Mouse (Mus musculus) CD4-positive, CD25-positive, alpha-beta regulatory T cell, adult 4 months (primary cell): ENCODE results near the gene Cttn. TPM values are rescaled to one million over a fixed set of nuclear protein-coding genes. Genes with fewer than 3 reads are reported as not detected.

Source experiments
- ATAC-seq: one replicate; pipeline ENCODE4 v1.8.0; 2017
- polyA plus RNA-seq, 2 experiments: library from polyadenylated mRNA; unstranded; fragments of 100-300 nt; shearing (Covaris generic); gene quantifications; one replicate each; pipeline ENCODE4 v1.2.1; 2017

Gene Cttn
- polyA plus RNA-seq, 2 experiments from 2014 or later, result 5.4 to 8.1 TPM

- no peak for ATAC-seq
Measured at GRCm38 (mm10) chr7:144448186-144448585, 22.6 kb downstream of the Cttn start.

DNA sequence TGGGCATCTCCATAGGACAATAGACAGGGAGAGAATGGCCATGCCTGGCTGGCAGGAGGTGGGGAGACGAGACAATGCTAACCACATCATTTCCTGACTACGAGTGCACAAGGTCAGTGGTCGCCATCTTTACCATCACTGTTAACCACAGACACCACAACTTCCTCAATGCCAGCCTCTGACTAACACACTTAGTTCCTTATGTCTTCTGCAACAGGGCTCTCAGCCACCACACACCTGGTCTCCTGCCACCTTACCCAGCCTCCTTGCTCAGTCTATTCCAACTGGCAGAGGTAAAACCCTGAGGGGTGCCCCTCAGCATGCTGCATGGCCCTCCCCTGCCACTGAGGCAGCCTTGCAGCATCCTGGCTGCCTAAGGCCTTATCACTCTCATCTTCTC is 23.7 kb downstream of the Cttn start:
- ATAC-seq, result peak; percentile 56

GRCm38 (mm10) chr7:144444788-144445187 is 26.0 kb downstream of the Cttn start:
- peak; percentile 95 for ATAC-seq

- ATAC-seq, result no peak
Measured at GRCm38 (mm10) chr7:144441976-144442375, 28.8 kb downstream of the Cttn start.

DNA sequence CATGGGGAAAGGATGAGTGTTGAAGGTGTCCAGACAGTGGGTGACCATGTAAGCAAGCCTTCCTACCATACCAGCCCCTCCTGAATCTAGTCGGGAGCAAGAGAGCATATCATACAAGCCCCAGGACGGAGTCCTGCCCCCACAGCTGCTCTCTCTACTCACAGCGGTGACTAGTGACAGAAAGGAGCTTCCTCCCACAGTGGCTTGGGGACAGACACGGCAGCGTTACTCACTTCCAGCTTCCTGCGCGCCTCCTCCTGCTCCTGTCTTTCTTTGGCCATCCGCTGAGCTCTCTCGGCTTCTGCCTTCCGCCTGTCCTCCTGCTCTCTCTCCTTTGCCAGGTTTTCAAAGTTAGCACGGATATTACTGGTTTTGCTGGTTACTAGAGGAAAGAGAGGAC is 29.3 kb downstream of the Cttn start:
- no peak for ATAC-seq

GRCm38 (mm10) chr7:144438811-144439210 is 32.0 kb downstream of the Cttn start:
- ATAC-seq, result no peak

DNA sequence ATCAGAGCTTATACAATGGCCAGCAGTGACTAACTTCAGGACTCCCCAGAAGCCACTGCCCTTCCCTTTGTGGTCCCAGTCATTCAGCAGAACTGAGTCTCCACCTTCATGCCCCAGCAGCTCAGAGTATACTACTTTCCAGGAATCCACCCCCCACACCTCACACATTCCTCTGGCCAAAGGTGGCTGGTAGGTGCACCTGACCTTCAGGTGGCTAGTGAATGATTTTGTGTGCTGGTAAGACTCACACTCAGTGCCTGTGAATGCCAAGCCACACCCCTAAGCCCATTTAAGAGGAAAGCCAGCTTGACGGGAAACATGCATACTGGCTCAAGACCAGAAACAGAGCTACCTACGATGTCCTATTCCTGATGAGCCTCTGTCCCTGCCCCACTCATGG is 37.9 kb downstream of the Cttn start:
- no peak for ATAC-seq

- no peak for ATAC-seq
Measured at GRCm38 (mm10) chr7:144427460-144427859, 43.3 kb downstream of the Cttn start.

- ATAC-seq, result no peak
Measured at GRCm38 (mm10) chr7:144426594-144426993, 44.2 kb downstream of the Cttn start.

DNA sequence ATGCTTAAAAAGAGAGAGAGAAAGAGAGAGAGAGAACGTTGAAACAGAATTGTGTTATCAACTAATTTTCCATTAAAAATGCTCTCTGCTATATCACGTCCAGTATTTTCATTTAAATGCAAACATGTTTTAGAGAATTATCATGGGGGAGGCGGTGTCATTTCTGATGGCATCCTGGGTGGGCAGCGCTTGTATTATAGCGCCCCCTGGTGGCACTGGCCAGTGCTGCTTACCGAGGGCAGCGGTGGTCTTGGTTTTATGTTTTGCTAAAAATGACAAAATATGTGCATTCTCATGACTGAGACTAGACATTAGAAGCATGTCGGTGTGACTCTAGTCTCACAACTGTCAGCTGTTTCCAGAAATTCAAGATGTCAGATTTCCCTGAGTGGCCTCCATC is 44.9 kb downstream of the Cttn start:
- no peak for ATAC-seq

DNA sequence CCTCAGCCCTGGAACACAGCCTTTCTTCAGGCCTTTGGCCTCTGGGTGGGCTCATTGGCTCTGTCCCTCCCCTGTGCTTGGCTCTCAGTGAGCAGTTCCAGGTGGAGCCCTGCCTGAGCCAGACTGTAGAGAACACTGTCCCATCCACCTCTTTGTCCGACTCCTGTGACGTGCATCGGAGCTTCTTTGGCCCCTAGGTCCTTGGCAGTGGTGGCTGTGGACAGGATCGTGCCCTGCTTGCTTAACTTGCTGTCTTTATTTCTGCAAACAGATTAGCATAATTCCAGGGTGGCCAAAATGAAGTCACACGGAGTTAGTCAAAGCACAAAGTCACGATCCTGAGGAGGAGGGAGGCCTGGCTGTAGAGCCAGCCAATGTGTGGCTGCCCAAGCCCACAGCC is 49.3 kb downstream of the Cttn start:
- ATAC-seq, result no peak

DNA sequence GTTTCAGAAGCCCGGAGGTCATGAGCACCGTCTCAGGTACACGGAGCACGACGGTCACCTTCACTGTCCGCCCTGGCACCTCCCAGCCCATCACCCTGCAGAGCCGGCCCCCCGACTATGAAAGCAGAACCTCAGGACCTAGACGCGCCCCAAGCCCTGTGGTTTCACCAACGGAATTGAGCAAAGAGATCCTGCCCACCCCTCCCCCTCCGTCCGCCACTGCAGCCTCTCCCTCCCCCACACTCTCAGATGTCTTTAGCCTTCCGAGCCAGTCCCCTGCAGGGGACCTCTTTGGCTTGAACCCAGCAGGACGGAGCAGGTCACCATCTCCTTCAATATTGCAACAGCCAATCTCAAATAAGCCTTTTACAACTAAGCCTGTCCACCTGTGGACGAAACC is 50.3 kb downstream of the Cttn start:
- ATAC-seq, result no peak

DNA sequence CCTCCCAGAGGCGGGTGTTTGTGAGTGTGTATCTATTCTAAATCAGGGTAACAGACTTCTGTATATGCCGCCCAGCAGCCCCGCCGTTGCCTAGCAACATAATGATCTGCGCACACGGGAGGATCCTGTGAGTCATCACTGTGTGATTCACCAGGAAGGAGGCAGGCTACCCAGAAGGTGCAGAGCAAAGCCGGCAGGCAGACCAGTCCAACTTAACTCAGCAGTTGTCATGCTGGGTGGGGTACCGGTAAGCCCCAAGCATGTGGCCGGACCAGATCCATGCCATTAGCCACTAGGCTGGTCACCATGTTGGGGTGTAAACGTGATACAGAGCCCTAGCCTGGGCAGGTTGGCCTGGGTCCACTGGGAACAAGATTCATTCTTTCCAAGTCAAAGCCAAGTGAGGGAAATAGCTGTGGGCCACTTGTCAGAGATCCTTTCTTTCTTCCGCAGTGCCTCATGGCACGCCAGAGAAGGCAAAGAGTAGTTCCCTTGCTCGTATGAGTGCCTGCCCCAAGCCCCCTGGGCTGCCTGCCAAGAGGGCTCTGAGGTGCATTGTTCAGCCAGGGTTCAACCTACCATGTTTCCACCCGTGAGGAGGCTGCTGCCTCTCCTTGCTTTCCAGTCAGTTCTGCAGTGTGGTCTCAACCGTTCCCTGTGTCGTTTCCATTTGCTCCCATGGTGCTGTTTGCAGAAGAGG is 53.0 kb downstream of the Cttn start:
- ATAC-seq, result peak; percentile 91

DNA sequence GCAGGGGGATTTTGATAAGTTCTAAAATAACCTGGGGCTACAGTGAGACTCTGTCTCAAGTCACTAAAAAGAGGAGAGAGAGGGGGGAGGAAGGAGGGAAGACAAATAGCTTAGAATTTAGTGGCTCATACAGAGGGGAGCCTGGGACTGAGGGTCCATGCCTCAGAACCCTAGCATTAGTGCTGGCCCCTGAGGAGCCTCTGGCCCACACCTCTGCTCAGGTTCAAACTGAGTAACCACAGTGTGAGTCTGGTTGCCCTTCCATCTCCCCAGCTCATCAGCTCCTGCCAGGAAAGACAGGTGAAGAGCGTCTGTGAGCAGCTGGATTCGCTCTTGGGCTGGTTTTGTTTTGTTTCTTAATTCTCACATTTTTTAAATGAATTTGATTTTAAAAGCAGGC is 53.6 kb downstream of the Cttn start:
- no peak for ATAC-seq

GRCm38 (mm10) chr7:144415795-144416194 is 55.0 kb downstream of the Cttn start:
- ATAC-seq, result no peak

GRCm38 (mm10) chr7:144414632-144415031 is 56.2 kb downstream of the Cttn start:
- ATAC-seq, result no peak

- ATAC-seq, result no peak
Measured at GRCm38 (mm10) chr7:144411967-144412906, 58.6 kb downstream of the Cttn start.

DNA sequence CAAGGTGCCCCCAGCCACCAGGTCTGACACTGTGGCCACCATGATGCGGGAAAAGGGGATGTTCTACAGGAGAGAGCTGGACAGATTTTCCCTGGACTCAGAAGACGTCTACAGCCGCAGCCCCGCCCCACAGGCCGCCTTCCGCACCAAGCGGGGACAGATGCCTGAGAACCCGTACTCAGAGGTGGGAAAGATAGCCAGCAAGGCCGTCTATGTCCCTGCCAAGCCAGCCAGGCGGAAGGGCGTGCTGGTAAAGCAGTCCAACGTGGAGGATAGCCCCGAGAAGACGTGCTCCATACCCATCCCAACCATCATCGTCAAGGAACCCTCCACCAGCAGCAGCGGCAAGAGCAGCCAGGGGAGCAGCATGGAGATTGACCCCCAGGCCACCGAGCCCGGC is 61.1 kb downstream of the Cttn start:
- ATAC-seq, result no peak

- no peak for ATAC-seq
Measured at GRCm38 (mm10) chr7:144408464-144409000, 62.3 kb downstream of the Cttn start.

GRCm38 (mm10) chr7:144407675-144408074 is 63.1 kb downstream of the Cttn start:
- ATAC-seq, result no peak

DNA sequence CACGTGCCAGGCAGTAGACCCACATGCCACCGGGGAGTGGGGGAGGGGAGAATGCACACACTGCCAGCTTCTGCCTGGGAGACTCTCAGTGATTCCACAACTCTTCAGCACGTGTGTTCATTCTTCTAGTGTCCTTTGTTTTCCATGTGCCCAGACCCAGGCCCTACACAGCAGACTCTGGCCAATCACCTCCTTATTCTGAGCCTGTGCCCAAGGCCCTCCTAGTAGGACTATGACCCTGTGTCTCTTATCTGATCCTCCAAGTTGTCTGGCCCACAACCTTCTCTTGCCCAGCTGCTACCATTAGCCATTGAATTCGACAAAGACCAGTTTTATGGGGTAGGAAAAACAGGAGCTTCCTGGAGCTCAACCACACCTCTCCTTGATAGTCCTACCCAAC is 68.3 kb downstream of the Cttn start:
- ATAC-seq, result no peak

DNA sequence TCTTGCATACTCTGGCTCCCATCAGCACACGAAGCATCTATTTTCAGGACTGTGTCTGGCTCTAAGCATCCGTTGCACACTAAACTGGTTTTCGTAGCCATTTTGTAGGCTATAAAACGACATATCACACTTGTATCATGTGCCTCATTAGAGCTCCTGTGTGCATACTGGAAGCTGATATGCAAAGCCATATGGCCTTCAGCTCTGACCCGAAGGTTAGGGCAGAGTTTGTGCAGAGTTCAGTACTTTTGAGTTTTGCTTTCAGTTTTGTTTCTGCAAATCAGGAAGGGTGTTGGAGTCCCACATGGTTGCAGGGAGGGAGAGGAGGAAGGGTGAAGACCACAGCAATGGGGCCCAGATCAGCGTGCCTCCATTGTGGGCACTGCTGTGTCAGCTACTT is 79.1 kb downstream of the Cttn start:
- ATAC-seq, result no peak

DNA sequence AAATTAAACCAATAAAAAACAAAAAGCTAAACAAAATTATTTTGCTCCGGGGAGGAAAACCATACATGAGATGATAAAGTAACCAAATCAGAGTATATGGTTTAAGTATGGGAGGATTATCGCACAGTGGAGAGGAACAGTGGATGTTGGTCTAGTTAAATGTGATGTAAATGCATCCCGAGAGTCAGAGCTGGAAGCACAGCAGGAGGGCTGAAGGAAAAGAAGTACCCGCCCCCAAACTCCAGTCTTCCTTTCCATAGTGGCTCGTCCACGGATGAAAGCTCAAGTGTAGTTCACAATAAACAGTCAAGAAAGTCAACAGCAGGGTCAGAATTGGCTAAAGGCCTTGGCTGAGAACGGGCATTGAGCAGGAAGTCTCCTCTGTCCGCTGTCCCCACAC is 80.1 kb downstream of the Cttn start:
- no peak for ATAC-seq

DNA sequence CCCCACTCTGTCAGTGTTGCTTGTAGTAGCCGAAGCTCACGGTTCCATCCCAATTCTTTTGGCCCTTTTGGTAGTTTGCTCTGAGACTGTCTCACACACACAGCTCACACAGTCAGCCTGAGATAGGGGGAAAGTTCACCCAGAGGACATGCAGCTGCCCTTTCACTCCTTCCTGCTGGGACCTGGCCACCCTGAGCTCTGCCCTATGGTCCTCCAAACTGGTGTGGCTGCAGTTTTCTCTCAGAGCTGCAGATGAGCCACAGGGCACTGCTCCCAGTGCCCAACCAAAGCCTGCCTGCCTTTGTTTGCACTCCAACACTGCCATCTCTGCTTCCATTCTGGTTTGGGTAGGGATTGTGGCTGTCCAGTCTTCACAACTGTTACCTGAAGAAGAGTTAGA is 81.1 kb downstream of the Cttn start:
- no peak for ATAC-seq
